Mouse (Mus musculus): ENCODE results near the gene H2-Q6. TPM values are rescaled to one million over a fixed set of nuclear protein-coding genes. Genes with fewer than 3 reads are reported as not detected.
"Not testable (repeated sequence)": the region's sequence is repeated elsewhere in the genome, so short reads cannot be mapped to it uniquely, and the experiment has no call there.

H2-Q6 gene
- under 1 TPM in 1 of 2 experiments, not detected in 1; 0.52 TPM for total RNA-seq (2021)

GRCm38 (mm10) chr17:35424624-35425416 is at the start of gene H2-Q6:
Gene H2-Q6 (plus strand): TSS chr17:35424850.
- intact Hi-C loops (cut with DNase I), result not testable (repeated sequence)

GRCm38 (mm10) chr17:35379369-35379728 is 45.3 kb upstream of the H2-Q6 start, which contains the start of gene H2-Q4:
Gene H2-Q4 (plus strand): TSS chr17:35379617.
- DNase-seq (ENCODE audit: low spot score in 2 of 2), result peak; percentile 65 to 75
- intact Hi-C loops (cut with DNase I), result no loop called here

More at GRCm38 (mm10) chr17:35424624-35425416, at the start of gene H2-Q6:
- not testable (repeated sequence) for DNase-seq (ENCODE audit: low spot score in 2 of 2)

GRCm38 (mm10) chr17:35379729-35380451 is 44.8 kb upstream of the H2-Q6 start:
- peak in 1 of 2 experiments; percentile 7 for DNase-seq (ENCODE audit: low spot score in 2 of 2)
- intact Hi-C loops (cut with DNase I), result no loop called here

GRCm38 (mm10) chr17:35389796-35390195 is 34.9 kb upstream of the H2-Q6 start:
- DNase-seq (ENCODE audit: low spot score in 2 of 2); intact Hi-C loops (cut with DNase I): not testable (repeated sequence)

GRCm38 (mm10) chr17:35392671-35393070 is 32.0 kb upstream of the H2-Q6 start:
- DNase-seq (ENCODE audit: low spot score in 2 of 2); intact Hi-C loops (cut with DNase I): not testable (repeated sequence)

- DNase-seq (ENCODE audit: low spot score in 2 of 2); intact Hi-C loops (cut with DNase I): not testable (repeated sequence)
Measured at GRCm38 (mm10) chr17:35393864-35394800, 30.5 kb upstream of the H2-Q6 start.

- intact Hi-C loops (cut with DNase I); DNase-seq (ENCODE audit: low spot score in 2 of 2): not testable (repeated sequence)
Measured at GRCm38 (mm10) chr17:35396956-35397355, 27.7 kb upstream of the H2-Q6 start.

- DNase-seq (ENCODE audit: low spot score in 2 of 2); intact Hi-C loops (cut with DNase I): not testable (repeated sequence)
Measured at GRCm38 (mm10) chr17:35413057-35413456, 11.6 kb upstream of the H2-Q6 start.

GRCm38 (mm10) chr17:35415273-35416129 is 9.1 kb upstream of the H2-Q6 start:
- intact Hi-C loops (cut with DNase I); DNase-seq (ENCODE audit: low spot score in 2 of 2): not testable (repeated sequence)

- no peak for DNase-seq (ENCODE audit: low spot score in 2 of 2)
- intact Hi-C loops (cut with DNase I), result no loop called here
Measured at GRCm38 (mm10) chr17:35418772-35419171, 5.9 kb upstream of the H2-Q6 start.

- intact Hi-C loops (cut with DNase I), result not testable (repeated sequence)
Measured at GRCm38 (mm10) chr17:35419564-35419963, 5.1 kb upstream of the H2-Q6 start.

GRCm38 (mm10) chr17:35420206-35420810 is 4.3 kb upstream of the H2-Q6 start:
- intact Hi-C loops (cut with DNase I), result not testable (repeated sequence)

More at GRCm38 (mm10) chr17:35419564-35419963, 5.1 kb upstream of the H2-Q6 start:
- DNase-seq (ENCODE audit: low spot score in 2 of 2), result not testable (repeated sequence)

GRCm38 (mm10) chr17:35421331-35421730 is 3.3 kb upstream of the H2-Q6 start:
- intact Hi-C loops (cut with DNase I), result not testable (repeated sequence)

More at GRCm38 (mm10) chr17:35420206-35420810, 4.3 kb upstream of the H2-Q6 start:
- DNase-seq (ENCODE audit: low spot score in 2 of 2), result not testable (repeated sequence)

GRCm38 (mm10) chr17:35422360-35422759 is 2.3 kb upstream of the H2-Q6 start:
- DNase-seq (ENCODE audit: low spot score in 2 of 2); intact Hi-C loops (cut with DNase I): not testable (repeated sequence)

More at GRCm38 (mm10) chr17:35421331-35421730, 3.3 kb upstream of the H2-Q6 start:
- DNase-seq (ENCODE audit: low spot score in 2 of 2), result not testable (repeated sequence)

- DNase-seq (ENCODE audit: low spot score in 2 of 2), result not testable (repeated sequence)
Measured at GRCm38 (mm10) chr17:35423131-35423810, 1.4 kb upstream of the H2-Q6 start.

GRCm38 (mm10) chr17:35424106-35424505 is 544 bp upstream of the H2-Q6 start:
- intact Hi-C loops (cut with DNase I); DNase-seq (ENCODE audit: low spot score in 2 of 2): not testable (repeated sequence)

More at GRCm38 (mm10) chr17:35423131-35423810, 1.4 kb upstream of the H2-Q6 start:
- intact Hi-C loops (cut with DNase I), result not testable (repeated sequence)

GRCm38 (mm10) chr17:35425474-35425873 is 824 bp downstream of the H2-Q6 start:
- DNase-seq (ENCODE audit: low spot score in 2 of 2); intact Hi-C loops (cut with DNase I): not testable (repeated sequence)
